Mouse (Mus musculus): ENCODE measurements at regions not wholly inside any gene's neighbourhood (a gene's known extent, or its start where the extent isn't known, plus 50 kb on each side); places are given as distances from the start of the nearest gene placed in this dataset.
A peak's percentile ranks its signal among the peaks of the same experiment; 100 is the strongest.

- TF ChIP-seq NANOG (IDR thresholded peaks at IDR 0.05; ENCODE audit: borderline replicate concordance, low read length) (no peak), CTCF (conservative IDR thresholded peaks at IDR 0.05; ENCODE audit: low read length) (no peak), POU5F1 (IDR thresholded peaks at IDR 0.05; ENCODE audit: borderline replicate concordance, low read length) (no peak)
- H3K4me1 ChIP-seq (replicated peaks; ENCODE audit: low read depth, low read length): no peaks in the 10 kb centered on the region
- no peaks in the 10 kb centered on the region for H3K27me3 ChIP-seq (ENCODE audit: insufficient read depth, low read length)
- H3K9me3 ChIP-seq (ENCODE audit: low read length): no peaks in the 10 kb centered on the region
- H3K4me3 ChIP-seq (replicated peaks; ENCODE audit: low read length): no peak overlapping the region
- H3K36me3 ChIP-seq (ENCODE audit: insufficient read depth, low read length): no peaks in the 10 kb centered on the region
These were observed 189.1 kb upstream of the Bmp2 start for GRCm38 (mm10) chr2:133362693-133363443.

DNA sequence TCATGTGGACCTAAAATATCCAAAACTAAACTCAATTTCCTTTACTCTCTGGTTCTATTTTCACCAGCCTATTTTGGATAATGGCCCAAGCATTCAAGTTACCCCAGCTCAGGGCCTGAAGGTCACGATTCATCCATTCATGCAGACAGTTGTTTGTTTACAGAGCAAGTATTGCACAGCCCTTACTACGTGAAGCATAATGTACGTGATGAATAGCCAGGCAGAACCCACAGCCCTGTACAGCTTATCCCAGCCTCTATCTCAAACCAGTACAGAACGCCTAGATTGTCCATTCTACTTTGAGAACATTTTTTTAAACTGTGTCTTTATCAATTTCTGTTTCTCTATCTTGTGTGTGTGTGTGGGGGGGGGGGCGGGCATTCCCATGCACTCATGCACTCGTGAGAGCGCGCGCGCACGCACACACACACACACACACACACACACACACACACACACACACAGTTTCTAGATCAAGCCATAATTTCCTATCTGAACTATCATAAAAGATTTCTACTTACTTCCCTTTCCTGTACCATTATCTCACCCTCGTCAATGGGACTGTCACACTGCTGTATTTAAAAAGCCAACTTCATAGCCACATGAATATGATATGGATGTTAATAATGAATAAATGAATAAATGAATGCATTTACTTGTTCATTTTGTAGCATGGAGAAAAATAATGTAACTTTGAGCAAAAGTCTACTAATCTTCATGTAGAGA, 180.3 kb upstream of the Bmp2 start:
- Histone ChIP-seq H3K36me3 (ENCODE audit: insufficient read depth, low read length) (no peaks in the 10 kb centered on the region), H3K4me3 (replicated peaks; ENCODE audit: low read length) (no peak overlapping the region), H3K9me3 (ENCODE audit: low read length) (no peaks in the 10 kb centered on the region), H3K27me3 (ENCODE audit: insufficient read depth, low read length) (no peaks in the 10 kb centered on the region), H3K4me1 (replicated peaks; ENCODE audit: low read depth, low read length) (no peaks in the 10 kb centered on the region)
- TF ChIP-seq CTCF (conservative IDR thresholded peaks at IDR 0.05; ENCODE audit: low read length) (no peak), NANOG (IDR thresholded peaks at IDR 0.05; ENCODE audit: borderline replicate concordance, low read length) (no peak), POU5F1 (IDR thresholded peaks at IDR 0.05; ENCODE audit: borderline replicate concordance, low read length) (no peak)

- Histone ChIP-seq H3K4me1 (replicated peaks; ENCODE audit: low read depth, low read length) (no peaks in the 10 kb centered on the region), H3K36me3 (ENCODE audit: insufficient read depth, low read length) (no peaks in the 10 kb centered on the region), H3K4me3 (replicated peaks; ENCODE audit: low read length) (no peak overlapping the region), H3K27me3 (ENCODE audit: insufficient read depth, low read length) (no peaks in the 10 kb centered on the region), H3K9me3 (ENCODE audit: low read length) (no peaks in the 10 kb centered on the region)
- TF ChIP-seq NANOG (IDR thresholded peaks at IDR 0.05; ENCODE audit: borderline replicate concordance, low read length) (no peak), CTCF (conservative IDR thresholded peaks at IDR 0.05; ENCODE audit: low read length) (no peak), POU5F1 (IDR thresholded peaks at IDR 0.05; ENCODE audit: borderline replicate concordance, low read length) (no peak)
These were observed 178.4 kb upstream of the Bmp2 start for GRCm38 (mm10) chr2:133373543-133373942.

GRCm38 (mm10) chr2:133381054-133381453, 170.9 kb upstream of the Bmp2 start:
- no peak overlapping the region for H3K4me3 ChIP-seq (replicated peaks; ENCODE audit: low read length)
- TF ChIP-seq NANOG (IDR thresholded peaks at IDR 0.05; ENCODE audit: borderline replicate concordance, low read length) (no peak), CTCF (conservative IDR thresholded peaks at IDR 0.05; ENCODE audit: low read length) (peak; percentile 47), POU5F1 (IDR thresholded peaks at IDR 0.05; ENCODE audit: borderline replicate concordance, low read length) (no peak)
- H3K36me3 ChIP-seq (ENCODE audit: insufficient read depth, low read length): no peaks in the 10 kb centered on the region
- no peaks in the 10 kb centered on the region for H3K9me3 ChIP-seq (ENCODE audit: low read length)
- H3K4me1 ChIP-seq (replicated peaks; ENCODE audit: low read depth, low read length): no peaks in the 10 kb centered on the region
- no peaks in the 10 kb centered on the region for H3K27me3 ChIP-seq (ENCODE audit: insufficient read depth, low read length)

DNA sequence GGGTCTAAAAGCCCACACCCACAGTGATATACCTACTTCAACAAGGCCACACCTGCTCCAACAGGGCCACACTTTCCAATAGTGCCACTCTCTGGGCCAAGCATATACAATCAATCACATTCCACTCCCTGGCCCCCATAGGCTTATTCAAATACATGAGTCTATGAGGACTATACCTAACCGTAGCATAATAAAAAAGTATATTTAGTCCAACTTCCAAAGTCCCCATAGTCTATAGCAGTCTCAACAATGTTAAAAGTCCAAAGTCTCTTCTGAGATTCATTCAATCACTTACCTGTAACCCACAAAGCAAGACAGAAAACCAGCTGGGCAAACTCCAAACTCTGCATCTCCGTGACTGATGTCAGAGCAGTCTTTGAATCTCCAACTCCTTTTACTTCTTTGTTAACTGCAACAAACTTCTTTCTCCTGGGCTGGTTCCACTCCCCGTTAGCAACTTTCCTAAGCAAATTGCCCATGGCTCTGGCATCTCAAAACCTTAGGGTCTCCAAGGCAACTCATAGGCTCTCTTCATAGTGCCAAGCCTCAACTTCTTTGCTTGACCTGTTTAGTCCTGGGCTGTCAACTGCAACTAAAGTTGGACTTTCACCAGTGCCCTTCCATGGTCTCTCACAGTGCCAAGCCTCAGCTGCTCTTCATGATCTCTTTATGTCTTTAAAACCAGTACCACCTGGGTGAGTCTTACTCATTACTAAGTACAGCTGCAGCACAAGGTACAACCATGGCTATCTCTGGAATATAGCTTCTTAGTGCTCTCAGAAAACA, 168.6 kb upstream of the Bmp2 start:
- Histone ChIP-seq H3K4me3 (replicated peaks; ENCODE audit: low read length) (no peak overlapping the region), H3K4me1 (replicated peaks; ENCODE audit: low read depth, low read length) (no peaks in the 10 kb centered on the region), H3K27me3 (ENCODE audit: insufficient read depth, low read length) (no peaks in the 10 kb centered on the region), H3K36me3 (ENCODE audit: insufficient read depth, low read length) (no peaks in the 10 kb centered on the region), H3K9me3 (ENCODE audit: low read length) (no peaks in the 10 kb centered on the region)
- no peak for TF ChIP-seq NANOG (IDR thresholded peaks at IDR 0.05; ENCODE audit: borderline replicate concordance, low read length)
- TF ChIP-seq POU5F1 (IDR thresholded peaks at IDR 0.05; ENCODE audit: borderline replicate concordance, low read length): no peak
- TF ChIP-seq CTCF (conservative IDR thresholded peaks at IDR 0.05; ENCODE audit: low read length): no peak

DNA sequence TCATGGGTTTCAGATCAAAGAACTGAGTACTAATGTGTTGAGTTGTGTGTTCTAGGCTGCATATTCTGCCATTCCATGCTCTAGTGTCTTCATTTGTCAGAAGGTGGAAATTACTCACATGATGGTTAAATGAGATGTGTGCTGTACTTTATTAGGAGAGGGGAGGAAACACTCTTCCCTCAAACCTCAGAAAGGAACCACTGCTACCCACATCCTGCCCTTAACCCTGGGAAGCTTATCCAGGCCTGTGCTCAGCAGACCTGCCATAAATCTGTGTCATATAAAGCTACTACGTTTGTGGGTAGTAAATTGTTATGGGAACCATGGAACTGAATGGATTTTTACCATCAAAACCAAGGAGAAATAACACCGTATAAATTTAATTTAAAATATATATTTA, 166.7 kb upstream of the Bmp2 start:
- Histone ChIP-seq H3K27me3 (ENCODE audit: insufficient read depth, low read length) (no peaks in the 10 kb centered on the region), H3K36me3 (ENCODE audit: insufficient read depth, low read length) (no peaks in the 10 kb centered on the region), H3K4me1 (replicated peaks; ENCODE audit: low read depth, low read length) (no peaks in the 10 kb centered on the region), H3K9me3 (ENCODE audit: low read length) (no peaks in the 10 kb centered on the region), H3K4me3 (replicated peaks; ENCODE audit: low read length) (no peak overlapping the region)
- TF ChIP-seq CTCF (conservative IDR thresholded peaks at IDR 0.05; ENCODE audit: low read length): no peak
- TF ChIP-seq NANOG (IDR thresholded peaks at IDR 0.05; ENCODE audit: borderline replicate concordance, low read length): no peak
- no peak for TF ChIP-seq POU5F1 (IDR thresholded peaks at IDR 0.05; ENCODE audit: borderline replicate concordance, low read length)

- Histone ChIP-seq H3K4me1 (replicated peaks; ENCODE audit: low read depth, low read length) (no peaks in the 10 kb centered on the region), H3K36me3 (ENCODE audit: insufficient read depth, low read length) (no peaks in the 10 kb centered on the region), H3K9me3 (ENCODE audit: low read length) (no peaks in the 10 kb centered on the region), H3K27me3 (ENCODE audit: insufficient read depth, low read length) (no peaks in the 10 kb centered on the region), H3K4me3 (replicated peaks; ENCODE audit: low read length) (no peak overlapping the region)
- no peak for TF ChIP-seq POU5F1 (IDR thresholded peaks at IDR 0.05; ENCODE audit: borderline replicate concordance, low read length)
- no peak for TF ChIP-seq NANOG (IDR thresholded peaks at IDR 0.05; ENCODE audit: borderline replicate concordance, low read length)
- TF ChIP-seq CTCF (conservative IDR thresholded peaks at IDR 0.05; ENCODE audit: low read length): no peak
These were observed 164.6 kb upstream of the Bmp2 start for GRCm38 (mm10) chr2:133387349-133387748.

DNA sequence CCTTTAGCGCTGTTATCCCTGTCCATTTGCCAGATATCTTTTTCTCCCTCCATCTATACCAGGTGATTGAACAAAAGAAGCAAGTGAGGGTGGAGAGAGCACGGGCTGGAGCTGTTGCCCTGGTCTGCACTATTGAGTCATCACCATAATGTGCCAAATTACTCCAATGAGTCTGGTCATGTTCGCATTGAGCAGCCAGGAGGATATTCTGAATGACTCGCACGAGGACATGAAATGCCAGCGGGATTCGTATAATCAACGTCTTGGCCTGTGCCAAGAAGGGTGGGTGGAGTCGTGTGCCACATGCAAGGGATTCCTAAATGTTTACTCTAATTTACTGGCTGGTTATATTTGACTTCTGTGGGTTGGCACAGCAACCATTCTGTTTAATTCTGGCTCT, 159.7 kb upstream of the Bmp2 start:
- Histone ChIP-seq H3K4me1 (replicated peaks; ENCODE audit: low read depth, low read length) (no peaks in the 10 kb centered on the region), H3K4me3 (replicated peaks; ENCODE audit: low read length) (no peak overlapping the region)
- TF ChIP-seq CTCF (conservative IDR thresholded peaks at IDR 0.05; ENCODE audit: low read length) (no peak), POU5F1 (IDR thresholded peaks at IDR 0.05; ENCODE audit: borderline replicate concordance, low read length) (no peak), NANOG (IDR thresholded peaks at IDR 0.05; ENCODE audit: borderline replicate concordance, low read length) (no peak)

More for the DNA sequence above, 159.7 kb upstream of the Bmp2 start:
- no peaks in the 10 kb centered on the region for H3K27me3 ChIP-seq (ENCODE audit: insufficient read depth, low read length)
- no peaks in the 10 kb centered on the region for H3K36me3 ChIP-seq (ENCODE audit: insufficient read depth, low read length)
- no peaks in the 10 kb centered on the region for H3K9me3 ChIP-seq (ENCODE audit: low read length)

Data from E14TG2a.4 (cell line).